Mouse (Mus musculus): ENCODE measurements at regions not wholly inside any gene's neighbourhood (a gene's known extent, or its start where the extent isn't known, plus 50 kb on each side); places are given as distances from the start of the nearest gene placed in this dataset.

DNA sequence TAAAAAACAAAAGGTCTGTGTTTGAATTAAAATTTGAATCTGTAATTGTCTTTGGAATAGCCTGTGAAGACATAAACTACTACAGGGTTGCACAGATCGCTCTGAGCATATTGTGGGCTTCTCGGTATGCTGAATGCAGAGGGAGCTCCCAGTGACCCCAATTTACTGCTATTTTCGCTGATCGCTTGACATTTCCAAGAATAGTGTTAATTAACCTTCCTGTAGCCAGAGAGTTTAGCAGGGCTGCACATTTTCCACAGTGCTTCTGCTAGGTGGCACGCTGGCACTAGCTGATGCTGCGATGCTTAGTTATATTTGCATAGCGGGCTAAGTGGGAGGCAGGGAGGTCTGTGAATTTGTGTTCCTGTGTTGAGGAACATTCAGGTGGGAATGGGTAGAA is 164.8 kb upstream of the Stac start:
- Histone ChIP-seq H3K79me2 (ENCODE audit: control insufficient read depth, insufficient read depth, low read length, poor library complexity) (no peaks in the 10 kb centered on the region), H3K27me3 (ENCODE audit: control insufficient read depth in 1 of 2, insufficient read depth in 2 of 2, low read length in 2 of 2) (no peaks in the 10 kb centered on the region), H3K9me3 (replicated peaks; ENCODE audit: insufficient read depth, low read length) (no peaks in the 10 kb centered on the region), H3K27ac (ENCODE audit: control insufficient read depth, low read depth, low read length) (no peak overlapping the region), H3K9ac (ENCODE audit: control insufficient read depth, low read depth, low read length, poor library complexity, severe bottlenecking) (no peak overlapping the region), H3K4me3 (ENCODE audit: control insufficient read depth in 1 of 2, insufficient read depth in 1 of 2, low read depth in 2 of 2, low read length in 2 of 2) (no peak overlapping the region), H3K4me1 (ENCODE audit: control insufficient read depth in 1 of 2, insufficient read depth in 2 of 2, low read length in 2 of 2) (no peaks in the 10 kb centered on the region), H3K36me3 (ENCODE audit: control insufficient read depth in 1 of 2, insufficient read depth in 2 of 2, low read length in 2 of 2) (no peaks in the 10 kb centered on the region)
- DNase-seq (ENCODE audit: low read depth, low spot score), result no peak
- TF ChIP-seq ETS1 (IDR thresholded peaks at IDR 0.05; ENCODE audit: low read depth, low read length), result no peak
- TF ChIP-seq TBP (IDR thresholded peaks at IDR 0.05; ENCODE audit: low read depth, low read length), result no peak
- TF ChIP-seq CTCF (IDR thresholded peaks at IDR 0.05 in 2 of 3, conservative IDR thresholded peaks at IDR 0.05 in 1 of 3; ENCODE audit: control insufficient read depth in 1 of 3, insufficient read depth in 1 of 3, low read depth in 2 of 3, low read length in 3 of 3, poor library complexity in 1 of 3, severe bottlenecking in 1 of 3), result no peak
- no peak for TF ChIP-seq JUND (IDR thresholded peaks at IDR 0.05; ENCODE audit: low read depth, low read length)
- TF ChIP-seq MYB (IDR thresholded peaks at IDR 0.05; ENCODE audit: low read depth, low read length), result no peak
- TF ChIP-seq USF1 (IDR thresholded peaks at IDR 0.05; ENCODE audit: low read depth, low read length), result no peak
- TF ChIP-seq NRF1 (IDR thresholded peaks at IDR 0.05; ENCODE audit: insufficient read depth, low read depth, low read length, poor library complexity, severe bottlenecking), result no peak
- no peak for TF ChIP-seq SIN3A (IDR thresholded peaks at IDR 0.05; ENCODE audit: low read length)
- no peak for TF ChIP-seq ZNF384 (IDR thresholded peaks at IDR 0.05; ENCODE audit: low read depth, low read length)
- no peak for TF ChIP-seq KAT2A (conservative IDR thresholded peaks at IDR 0.05; ENCODE audit: low read depth, low read length)
- TF ChIP-seq CHD2 (IDR thresholded peaks at IDR 0.05; ENCODE audit: low read length), result no peak
- no peak for TF ChIP-seq POLR2A (IDR thresholded peaks at IDR 0.05; ENCODE audit: control insufficient read depth in 1 of 2, insufficient read depth in 1 of 2, low read depth in 1 of 2, low read length in 2 of 2, poor library complexity in 1 of 2)
- no peak for TF ChIP-seq ELF1 (IDR thresholded peaks at IDR 0.05; ENCODE audit: low read depth, low read length)
- no peak for TF ChIP-seq RAD21 (IDR thresholded peaks at IDR 0.05; ENCODE audit: low read depth, low read length)
- no peak for TF ChIP-seq ZC3H11A (IDR thresholded peaks at IDR 0.05; ENCODE audit: low read depth, low read length)
- no peak for TF ChIP-seq MAFK (IDR thresholded peaks at IDR 0.05; ENCODE audit: borderline replicate concordance, low read depth, low read length)

- no peak for DNase-seq (ENCODE audit: low read depth, low spot score)
- Histone ChIP-seq H3K4me3 (ENCODE audit: control insufficient read depth in 1 of 2, insufficient read depth in 1 of 2, low read depth in 2 of 2, low read length in 2 of 2) (no peak overlapping the region), H3K27ac (ENCODE audit: control insufficient read depth, low read depth, low read length) (no peak overlapping the region), H3K36me3 (ENCODE audit: control insufficient read depth in 1 of 2, insufficient read depth in 2 of 2, low read length in 2 of 2) (no peaks in the 10 kb centered on the region), H3K9me3 (replicated peaks; ENCODE audit: insufficient read depth, low read length) (no peaks in the 10 kb centered on the region), H3K4me1 (ENCODE audit: control insufficient read depth in 1 of 2, insufficient read depth in 2 of 2, low read length in 2 of 2) (no peaks in the 10 kb centered on the region), H3K9ac (ENCODE audit: control insufficient read depth, low read depth, low read length, poor library complexity, severe bottlenecking) (no peak overlapping the region), H3K27me3 (ENCODE audit: control insufficient read depth in 1 of 2, insufficient read depth in 2 of 2, low read length in 2 of 2) (no peaks in the 10 kb centered on the region), H3K79me2 (ENCODE audit: control insufficient read depth, insufficient read depth, low read length, poor library complexity) (no peaks in the 10 kb centered on the region)
- TF ChIP-seq E2F4 (IDR thresholded peaks at IDR 0.05; ENCODE audit: borderline replicate concordance, low read depth, low read length) (no peak), POLR2A (IDR thresholded peaks at IDR 0.05; ENCODE audit: control insufficient read depth in 1 of 2, insufficient read depth in 1 of 2, low read depth in 1 of 2, low read length in 2 of 2, poor library complexity in 1 of 2) (no peak), NELFE (IDR thresholded peaks at IDR 0.05; ENCODE audit: low read depth, low read length) (no peak), TCF12 (IDR thresholded peaks at IDR 0.05; ENCODE audit: low read depth, low read length) (no peak), SMC3 (IDR thresholded peaks at IDR 0.05; ENCODE audit: low read depth, low read length) (no peak), CTCF (IDR thresholded peaks at IDR 0.05 in 2 of 3, conservative IDR thresholded peaks at IDR 0.05 in 1 of 3; ENCODE audit: control insufficient read depth in 1 of 3, insufficient read depth in 1 of 3, low read depth in 2 of 3, low read length in 3 of 3, poor library complexity in 1 of 3, severe bottlenecking in 1 of 3) (no peak)
Observed at GRCm38 (mm10) chr9:111846366-111846765, 156.2 kb upstream of the Stac start.

Measured in MEL (cell line).